Mouse (Mus musculus) spleen, adult 12 weeks (tissue): Measurements from ENCODE around the gene Tmc7.
A peak's percentile ranks its signal among the peaks of the same experiment; 100 is the strongest.

Experiments used
- DNase-seq: peaks from one replicate; pipeline ENCODE4 v3.0.0; 2022; ENCODE audit warnings: low spot score

Tmc7 gene

DNA sequence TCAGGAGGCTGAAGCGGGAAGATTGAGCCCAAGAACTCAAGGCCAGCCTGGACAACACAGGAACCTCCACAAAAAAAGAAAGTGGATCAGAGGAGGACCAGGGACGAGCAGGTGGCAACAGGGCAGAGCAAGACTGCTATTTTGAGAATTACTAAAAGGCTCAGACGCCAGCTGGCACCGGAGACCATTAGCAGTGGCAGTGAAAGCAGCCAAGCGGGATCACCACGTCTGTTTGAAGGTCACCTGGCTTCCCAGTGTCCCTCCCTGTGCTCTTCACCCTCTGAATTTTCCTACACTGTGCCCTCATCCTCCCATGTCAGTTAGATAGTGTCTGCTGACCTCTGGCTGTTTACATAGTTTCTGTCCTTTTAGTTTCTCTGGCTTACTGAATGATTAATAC, 1.3 kb upstream of the Tmc7 start:
- DNase-seq: no peak

GRCm38 (mm10) chr7:118584926-118585325, 390 bp upstream of the Tmc7 start:
- no peak for DNase-seq

DNA sequence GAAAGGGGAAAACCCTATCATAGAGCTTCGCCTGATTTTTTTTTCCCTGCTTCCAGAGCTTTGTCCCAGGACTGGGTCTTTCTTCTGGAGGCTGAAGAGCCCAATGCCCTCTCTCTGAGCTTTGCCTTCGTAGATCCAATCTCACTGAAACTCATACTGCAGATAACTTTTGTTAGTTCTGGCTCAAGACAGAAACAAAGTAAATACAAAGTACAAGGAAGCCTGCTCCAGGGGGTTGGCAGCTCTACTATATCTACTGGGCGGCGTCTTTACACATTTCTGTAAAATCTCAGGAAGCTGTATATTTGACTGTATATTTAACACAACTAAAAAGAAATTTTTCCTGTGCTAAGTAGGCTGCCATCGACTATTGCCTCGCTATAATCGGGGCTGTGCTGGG, 715 bp downstream of the Tmc7 start:
- no peak for DNase-seq

DNA sequence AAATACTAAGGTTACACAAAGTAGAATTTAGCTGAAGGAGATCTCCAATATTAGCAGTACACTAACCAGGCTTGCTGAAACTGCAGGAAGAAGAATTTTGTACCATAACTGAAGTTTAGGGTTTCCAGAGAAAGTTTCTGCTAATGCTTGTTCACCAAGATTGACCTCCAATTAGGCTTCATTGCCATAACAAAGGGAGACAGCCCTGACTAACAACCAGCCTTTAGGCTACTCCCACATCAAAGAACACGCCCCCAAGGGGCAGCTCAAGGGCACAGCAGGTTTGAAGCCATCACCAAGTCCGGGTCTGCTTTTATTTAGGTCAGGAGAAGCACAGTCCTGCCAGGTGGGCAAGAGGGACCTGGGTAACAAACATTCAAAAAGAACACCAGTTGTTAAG, 4.6 kb downstream of the Tmc7 start:
- no peak for DNase-seq

GRCm38 (mm10) chr7:118578269-118578668, 6.3 kb downstream of the Tmc7 start:
- DNase-seq: no peak

GRCm38 (mm10) chr7:118572039-118572438, 12.5 kb downstream of the Tmc7 start:
- DNase-seq: no peak

DNA sequence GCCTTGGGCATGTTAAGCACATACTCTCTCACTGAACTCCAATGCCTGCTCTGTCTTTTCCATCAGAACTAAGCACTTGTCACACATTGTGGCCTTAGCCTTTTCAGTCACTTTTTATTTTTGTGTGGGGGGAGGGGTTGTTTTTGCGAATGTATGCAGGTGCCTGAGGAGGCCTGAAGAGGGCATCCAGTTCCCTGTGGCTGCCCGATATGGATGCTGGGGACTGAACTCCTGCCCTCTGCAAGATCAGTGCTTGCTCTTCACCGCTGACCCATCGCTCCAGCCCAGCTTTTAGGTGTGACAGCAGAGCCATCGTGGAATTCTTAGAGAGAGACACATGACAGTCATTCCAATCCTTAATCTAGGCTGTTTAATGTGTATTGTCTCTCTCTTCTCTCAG, 13.2 kb downstream of the Tmc7 start:
- no peak for DNase-seq

- DNase-seq: no peak
Measured at GRCm38 (mm10) chr7:118569121-118569543, 15.4 kb downstream of the Tmc7 start.

- no peak for DNase-seq
Measured at GRCm38 (mm10) chr7:118554290-118554689, 30.2 kb downstream of the Tmc7 start.

GRCm38 (mm10) chr7:118553881-118554280, 30.7 kb downstream of the Tmc7 start:
- no peak for DNase-seq

- DNase-seq: no peak
Measured at GRCm38 (mm10) chr7:118547451-118547850, 37.1 kb downstream of the Tmc7 start.

- no peak for DNase-seq
Measured at GRCm38 (mm10) chr7:118544128-118544527, 40.4 kb downstream of the Tmc7 start.

GRCm38 (mm10) chr7:118535076-118535475, 49.5 kb downstream of the Tmc7 start:
- no peak for DNase-seq

- DNase-seq: no peak
Measured at GRCm38 (mm10) chr7:118534326-118534725, 50.2 kb downstream of the Tmc7 start.

GRCm38 (mm10) chr7:118533178-118533578, 51.4 kb downstream of the Tmc7 start, which contains the start of gene Coq7:
TSS of gene Coq7 (minus strand) at chr7:118533356.
- DNase-seq: no peak

DNA sequence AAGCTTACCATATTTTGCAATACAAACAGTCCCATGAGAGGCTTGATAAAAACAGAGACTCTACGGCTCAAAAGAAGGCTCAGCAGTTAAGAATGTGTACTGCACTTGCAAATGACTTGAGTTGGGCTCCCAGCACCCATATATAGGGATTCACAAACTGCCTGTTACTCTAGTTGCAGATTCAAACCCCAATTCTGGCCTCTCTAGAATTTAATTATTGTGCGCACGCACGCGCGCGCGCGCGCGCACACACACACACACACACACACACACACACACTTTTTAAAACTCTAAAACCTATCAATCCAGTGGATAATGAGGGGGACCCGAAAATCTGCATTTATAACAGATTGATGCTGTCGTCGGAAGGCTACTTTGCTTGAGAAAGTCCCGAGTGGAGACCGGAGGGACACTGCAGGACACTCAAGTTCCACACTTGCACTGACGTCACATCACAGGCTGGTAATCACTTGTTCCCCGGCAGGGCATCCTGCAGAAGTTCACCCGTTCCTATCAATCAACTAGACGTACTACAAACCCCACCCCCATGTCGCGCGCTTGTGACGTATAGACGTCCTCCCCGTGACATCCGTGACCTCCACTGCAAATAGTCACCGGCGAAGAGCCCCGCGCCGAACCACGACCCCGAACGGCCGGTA, 51.9 kb downstream of the Tmc7 start:
- DNase-seq: peak; percentile 86

GRCm38 (mm10) chr7:118526967-118527366, 57.6 kb downstream of the Tmc7 start:
- DNase-seq: no peak

- no peak for DNase-seq
Measured at GRCm38 (mm10) chr7:118522077-118522476, 62.5 kb downstream of the Tmc7 start.

GRCm38 (mm10) chr7:118519661-118520060, 64.9 kb downstream of the Tmc7 start:
- no peak for DNase-seq

GRCm38 (mm10) chr7:118518687-118519086, 65.8 kb downstream of the Tmc7 start:
- peak; percentile 22 for DNase-seq

GRCm38 (mm10) chr7:118517819-118518218, 66.7 kb downstream of the Tmc7 start:
- DNase-seq: no peak

- no peak for DNase-seq
Measured at GRCm38 (mm10) chr7:118508556-118508955, 76.0 kb downstream of the Tmc7 start.

DNA sequence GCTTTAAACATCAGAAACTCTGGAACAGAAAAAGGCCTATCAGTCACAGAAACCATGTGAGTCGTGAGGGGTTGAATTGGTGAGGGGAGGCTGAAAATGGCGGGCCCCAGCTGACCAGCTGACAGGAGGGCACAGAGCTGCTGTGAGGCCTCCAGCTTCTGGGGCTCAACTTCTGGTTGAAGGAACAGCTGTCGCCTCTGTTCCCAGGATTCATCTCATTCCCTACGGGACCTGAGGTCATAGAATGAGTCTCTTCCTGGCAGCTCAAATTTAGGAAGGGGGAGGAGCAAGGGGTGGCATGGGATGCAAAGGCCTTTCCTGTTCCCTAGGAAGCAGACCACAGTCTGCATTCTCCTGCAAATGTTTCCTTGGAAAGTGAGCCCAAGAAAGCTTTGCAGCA, 80.7 kb downstream of the Tmc7 start:
- DNase-seq: no peak

- no peak for DNase-seq
Measured at GRCm38 (mm10) chr7:118502333-118502732, 82.2 kb downstream of the Tmc7 start.
